Mouse (Mus musculus) ovary, postnatal 10 days (tissue): ENCODE measurements around the gene Mgat5.

Experiments used
- DNase-seq: peaks from one replicate; pipeline ENCODE4 v3.0.0; 2022; ENCODE audit warnings: low spot score

Gene Mgat5

DNA sequence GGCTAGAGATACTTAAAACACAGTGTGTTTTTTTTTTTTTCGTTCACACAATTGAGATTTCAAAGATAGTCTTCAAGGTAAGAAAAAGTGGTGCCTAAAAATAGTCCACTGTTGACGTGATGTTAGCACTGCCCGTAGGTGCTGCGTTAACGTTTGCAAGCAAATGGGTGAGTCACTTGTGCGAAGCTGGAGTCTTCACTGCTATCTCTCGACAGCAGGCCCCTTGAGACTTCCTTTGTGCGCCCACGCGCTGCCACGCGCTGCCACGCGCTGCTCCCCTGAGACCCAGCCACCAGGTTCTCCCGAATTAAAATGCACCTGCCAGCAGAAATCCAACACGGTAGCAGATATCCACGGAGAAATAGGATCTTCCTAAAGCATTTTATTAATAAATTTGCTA, 295.9 kb downstream of the Mgat5 start:
- DNase-seq = no peak

DNA sequence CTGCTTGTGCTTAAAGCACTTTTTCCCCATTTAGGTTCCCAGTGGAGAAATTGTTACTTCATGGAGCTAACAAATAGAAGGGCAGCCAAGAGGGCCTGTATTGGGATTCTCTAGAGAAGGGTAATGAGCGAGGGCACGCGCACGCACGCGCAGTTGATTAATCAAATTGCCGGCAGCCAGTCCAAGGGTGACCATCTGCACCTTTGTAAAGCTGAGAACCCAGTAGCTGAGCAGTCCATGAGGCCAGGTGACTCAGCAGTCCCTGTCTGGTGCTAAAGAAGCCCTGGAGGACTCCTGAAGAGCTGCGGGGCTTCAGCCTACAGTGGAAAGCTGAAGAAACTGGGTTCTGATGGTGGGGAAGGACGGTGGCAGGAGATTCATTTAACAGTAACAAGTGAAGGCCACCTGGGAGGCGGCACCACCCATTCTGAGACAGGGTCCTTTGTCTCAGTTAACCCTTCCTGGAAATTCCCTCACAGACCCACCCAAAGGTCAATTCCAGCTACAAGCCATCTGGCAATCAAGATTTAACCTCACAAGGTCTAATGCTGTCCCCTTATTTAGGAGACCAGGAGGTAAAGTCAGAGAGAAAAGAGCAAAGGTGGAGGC, 302.3 kb downstream of the Mgat5 start:
- no peak for DNase-seq

DNA sequence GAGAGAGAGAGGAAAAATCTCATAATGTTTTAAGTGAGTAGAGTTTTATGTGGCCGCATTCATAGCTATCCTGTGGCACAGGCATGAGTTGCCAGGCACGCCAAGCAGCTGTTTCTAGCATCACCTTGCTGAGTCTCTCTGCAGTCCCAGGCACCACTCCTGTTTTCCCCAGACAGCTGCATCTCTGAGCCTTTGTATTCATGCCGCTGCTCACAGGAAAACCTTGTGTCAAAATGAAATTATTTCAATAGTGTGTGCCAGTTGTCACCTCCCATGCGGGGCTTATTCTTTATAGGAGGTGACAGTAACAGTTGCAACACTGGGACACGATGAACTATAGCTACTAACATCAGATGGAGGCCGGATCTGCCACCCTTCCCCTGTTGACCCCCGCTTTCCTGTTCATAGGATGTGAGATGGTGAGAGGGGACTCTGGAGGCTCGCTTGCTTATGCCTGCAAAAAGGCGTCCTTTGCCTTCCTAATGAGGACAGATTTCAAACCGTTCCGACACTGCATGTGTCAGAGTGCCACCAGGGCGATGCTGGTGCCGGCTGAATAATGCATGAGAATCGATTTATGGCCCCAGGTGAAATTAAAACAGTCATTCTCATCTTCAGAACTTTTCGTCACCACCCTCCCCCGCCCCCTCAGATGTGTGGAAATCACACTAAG, 303.4 kb downstream of the Mgat5 start:
- DNase-seq = no peak

DNA sequence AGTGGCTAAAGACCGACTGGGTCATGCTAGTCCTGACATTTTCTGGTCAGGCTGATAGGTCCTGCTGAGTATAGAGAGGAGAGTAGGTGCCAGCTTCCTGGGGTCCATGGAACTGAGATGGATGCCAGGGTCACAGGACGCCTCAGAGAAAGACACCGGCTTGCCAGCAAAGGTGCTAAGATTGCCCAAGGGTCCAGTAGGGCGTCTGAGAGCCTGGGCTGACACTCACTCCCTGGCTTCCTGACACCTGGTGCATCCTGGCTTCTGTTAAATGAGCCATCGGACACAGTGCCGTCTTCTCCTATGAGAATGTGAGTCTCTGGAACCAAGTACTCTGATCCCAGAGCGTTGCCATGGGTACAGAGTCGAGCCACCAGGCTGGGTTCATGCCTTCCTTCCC, 304.1 kb downstream of the Mgat5 start:
- no peak for DNase-seq

DNA sequence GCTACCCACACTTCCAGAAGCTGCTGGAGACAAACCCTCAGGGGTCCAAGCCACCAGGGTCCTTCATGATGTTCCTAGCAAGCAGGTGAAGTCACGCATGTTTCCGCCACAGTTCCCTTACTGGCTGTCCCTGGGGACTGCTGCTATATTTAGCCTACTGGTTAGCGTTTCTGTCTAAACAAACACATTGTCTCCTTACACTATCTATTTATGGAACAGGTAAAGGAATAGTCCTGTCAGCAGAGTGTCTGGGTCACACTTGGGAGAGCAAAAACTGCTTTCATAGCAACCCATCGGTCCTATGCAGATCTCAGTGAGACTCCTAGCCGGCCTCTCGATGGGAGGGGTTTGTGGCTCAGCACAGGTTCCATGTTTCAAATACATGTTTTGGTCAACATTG, 306.5 kb downstream of the Mgat5 start:
- DNase-seq = no peak

DNA sequence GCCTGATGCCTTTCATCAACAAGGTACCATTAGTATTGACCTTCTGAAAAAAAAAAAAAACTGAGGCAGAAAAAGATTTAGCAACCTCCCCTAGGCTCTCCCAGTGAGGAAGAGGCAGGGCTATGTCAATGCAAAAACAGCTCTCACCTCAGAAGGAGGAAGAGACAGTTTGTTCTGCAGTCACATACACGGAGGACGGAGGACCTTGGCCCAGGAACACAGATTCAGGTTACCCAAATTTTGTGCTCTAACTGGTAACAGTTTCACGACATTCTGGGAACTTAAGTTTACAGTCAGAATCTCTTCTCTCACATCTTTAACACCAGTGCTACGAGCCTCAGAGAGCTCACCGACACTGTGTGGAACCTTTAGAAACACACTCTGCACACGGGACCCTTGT, 307.9 kb downstream of the Mgat5 start:
- no peak for DNase-seq

DNA sequence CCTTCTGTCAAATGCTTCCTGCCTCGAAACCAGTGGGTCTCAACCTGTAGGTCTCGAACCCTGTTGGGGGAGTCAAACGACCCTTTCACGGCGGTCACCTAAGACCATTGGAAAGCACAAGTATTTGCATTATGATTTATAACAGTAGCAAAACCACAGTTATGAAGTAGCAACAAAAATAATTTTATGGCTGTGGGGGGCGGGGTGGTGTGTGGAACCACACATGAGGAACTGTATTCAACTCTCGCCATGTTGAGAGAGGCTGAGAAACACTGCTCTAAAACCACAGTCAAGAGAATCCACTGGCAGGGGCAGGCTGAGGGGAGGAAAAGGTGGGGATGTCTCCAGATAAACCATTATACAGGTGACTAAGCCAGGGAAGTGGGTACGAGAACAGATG, 308.3 kb downstream of the Mgat5 start:
- no peak for DNase-seq

DNA sequence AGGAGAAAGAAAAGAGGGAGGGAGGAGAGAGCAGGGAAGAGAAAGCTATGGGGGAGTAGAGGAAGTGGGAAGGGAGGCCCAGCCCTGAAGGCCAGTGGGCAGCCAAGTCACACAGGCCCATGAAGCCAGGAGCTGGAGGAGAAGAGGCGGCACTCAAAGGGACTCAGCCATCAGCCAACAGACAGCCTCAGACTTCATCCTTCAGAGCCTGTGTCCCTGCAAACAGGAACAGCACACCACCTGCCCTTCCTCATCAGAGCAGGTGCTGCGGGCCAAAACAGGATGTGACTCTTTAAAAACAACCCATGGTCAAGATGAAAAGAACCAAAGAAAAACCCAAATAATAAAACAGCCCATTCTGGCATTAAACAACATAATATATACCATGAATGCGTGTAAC, 308.8 kb downstream of the Mgat5 start:
- DNase-seq = no peak

DNA sequence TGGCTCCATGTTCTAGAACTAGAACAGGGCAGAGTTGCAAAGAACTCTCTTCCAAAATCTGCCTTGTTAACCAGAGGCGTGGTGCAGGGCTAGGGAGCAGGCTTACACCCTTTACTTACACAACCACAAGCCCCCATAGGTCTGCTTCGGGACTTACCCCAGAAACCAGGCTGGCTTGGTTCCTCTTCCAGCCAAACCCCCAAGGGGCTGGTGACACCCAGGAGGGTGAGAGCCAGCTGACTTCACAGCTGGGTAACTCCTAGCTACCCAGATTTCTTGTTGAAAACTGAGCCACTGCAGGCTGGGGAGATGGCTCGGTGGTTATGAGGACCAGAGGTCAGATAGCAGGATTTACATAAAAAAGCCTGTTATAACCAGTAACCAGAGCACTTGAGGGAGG, 309.7 kb downstream of the Mgat5 start:
- DNase-seq = no peak

DNA sequence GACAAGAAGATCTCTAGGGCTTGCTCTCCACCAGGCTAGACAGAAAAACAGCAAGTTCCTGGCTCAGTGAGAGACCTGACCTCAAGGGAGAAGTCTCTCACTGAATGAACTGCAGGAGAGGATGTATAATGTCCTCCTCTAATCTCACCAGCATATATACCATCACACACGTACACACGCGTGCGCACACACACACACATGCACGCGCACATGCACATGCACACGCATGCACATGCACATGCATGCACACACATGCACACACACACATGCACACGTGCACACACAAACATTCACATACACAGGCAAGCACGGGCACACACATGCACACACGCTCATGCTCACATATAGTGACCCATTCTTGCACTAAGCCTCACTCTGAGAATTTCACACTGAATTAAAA, 310.1 kb downstream of the Mgat5 start:
- no peak for DNase-seq

DNA sequence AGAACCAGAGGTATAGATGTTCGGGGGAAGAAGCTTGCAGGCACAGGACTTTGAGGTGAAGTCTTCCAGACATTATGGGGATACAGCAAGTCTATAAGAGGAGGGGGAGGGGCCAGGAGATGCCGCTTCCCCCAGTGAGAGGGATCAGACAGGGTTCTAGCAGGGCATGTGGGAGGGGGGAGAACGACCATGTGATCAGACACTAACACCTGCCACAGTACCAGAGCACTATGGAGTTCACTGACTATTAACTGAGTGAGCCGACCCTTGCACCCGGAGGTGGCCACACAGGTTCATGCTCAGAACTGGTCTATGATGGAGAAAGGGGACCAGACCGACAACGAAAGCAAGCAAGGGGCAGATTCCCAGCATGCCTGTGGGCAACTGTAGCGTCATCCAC, 318.5 kb downstream of the Mgat5 start:
- DNase-seq = no peak

DNA sequence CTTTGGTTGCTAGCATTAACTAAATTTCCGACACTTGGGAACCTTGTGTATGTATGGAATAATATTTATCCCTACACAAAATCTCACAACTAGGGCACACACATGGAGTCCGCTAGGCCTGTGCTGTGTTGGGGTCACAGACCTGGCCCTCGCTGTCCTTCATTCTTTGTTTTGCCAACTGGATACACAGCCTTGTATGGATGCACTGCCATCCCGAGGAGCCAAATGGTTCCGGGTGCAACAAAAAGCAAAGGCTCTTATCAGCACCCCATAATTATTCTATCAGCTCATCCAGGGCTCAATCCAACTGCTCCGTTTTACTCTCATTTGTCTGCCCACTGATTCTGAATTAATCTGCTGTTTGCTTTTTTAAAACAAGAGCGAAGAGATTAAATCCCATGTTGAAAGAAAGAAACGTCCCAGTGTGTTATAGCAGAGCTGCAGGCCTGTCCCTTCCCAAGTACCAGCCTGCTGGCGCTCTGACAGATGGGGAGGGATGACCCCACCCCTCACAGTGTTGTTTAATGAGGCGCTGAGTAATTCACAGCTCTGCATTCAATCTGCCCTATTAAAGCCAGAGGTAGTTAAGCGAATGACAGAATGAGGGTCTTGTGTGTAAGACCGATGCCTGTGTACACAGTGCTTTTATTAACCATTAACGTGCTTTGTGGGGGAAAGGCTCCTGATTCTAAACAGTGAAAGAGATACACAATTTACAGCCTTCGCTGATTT, 326.2 kb downstream of the Mgat5 start:
- no peak for DNase-seq

DNA sequence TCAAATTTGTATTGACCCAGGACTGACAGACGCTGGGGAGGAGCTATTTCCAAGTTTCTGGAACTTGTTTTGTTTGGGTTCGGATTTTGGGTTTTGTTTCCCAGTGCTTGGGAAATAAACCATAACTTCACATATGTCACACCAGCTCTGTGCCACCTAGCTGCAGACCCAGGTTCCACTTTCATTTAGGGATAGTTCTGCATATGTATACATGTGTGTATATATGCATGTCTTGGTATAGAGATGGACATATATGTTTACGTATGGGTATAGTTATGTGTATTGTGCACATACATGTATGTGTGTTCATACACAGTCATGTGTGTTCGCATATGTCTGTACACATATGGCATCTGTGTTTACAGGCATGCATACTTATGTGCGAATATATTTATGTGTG, 326.9 kb downstream of the Mgat5 start:
- no peak for DNase-seq

DNA sequence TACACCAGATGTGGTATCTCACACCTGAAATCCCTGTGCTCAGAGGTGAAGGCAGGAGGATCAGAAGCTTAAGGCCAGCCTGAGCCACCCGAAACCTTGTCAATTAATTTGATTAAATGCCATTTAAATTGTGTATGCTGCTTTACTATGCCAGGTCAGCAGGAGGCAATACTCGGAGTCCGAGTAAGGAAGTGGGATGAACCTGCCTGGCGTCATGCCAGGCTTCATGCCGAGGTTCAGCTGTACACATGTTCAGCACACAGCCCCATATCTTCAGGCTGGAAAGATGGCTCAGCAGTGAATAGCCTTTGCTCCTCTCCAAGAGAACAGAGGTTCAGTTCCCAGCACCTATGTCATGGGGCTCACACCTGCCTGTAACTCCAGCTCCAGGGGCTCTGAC, 331.6 kb downstream of the Mgat5 start:
- no peak for DNase-seq

DNA sequence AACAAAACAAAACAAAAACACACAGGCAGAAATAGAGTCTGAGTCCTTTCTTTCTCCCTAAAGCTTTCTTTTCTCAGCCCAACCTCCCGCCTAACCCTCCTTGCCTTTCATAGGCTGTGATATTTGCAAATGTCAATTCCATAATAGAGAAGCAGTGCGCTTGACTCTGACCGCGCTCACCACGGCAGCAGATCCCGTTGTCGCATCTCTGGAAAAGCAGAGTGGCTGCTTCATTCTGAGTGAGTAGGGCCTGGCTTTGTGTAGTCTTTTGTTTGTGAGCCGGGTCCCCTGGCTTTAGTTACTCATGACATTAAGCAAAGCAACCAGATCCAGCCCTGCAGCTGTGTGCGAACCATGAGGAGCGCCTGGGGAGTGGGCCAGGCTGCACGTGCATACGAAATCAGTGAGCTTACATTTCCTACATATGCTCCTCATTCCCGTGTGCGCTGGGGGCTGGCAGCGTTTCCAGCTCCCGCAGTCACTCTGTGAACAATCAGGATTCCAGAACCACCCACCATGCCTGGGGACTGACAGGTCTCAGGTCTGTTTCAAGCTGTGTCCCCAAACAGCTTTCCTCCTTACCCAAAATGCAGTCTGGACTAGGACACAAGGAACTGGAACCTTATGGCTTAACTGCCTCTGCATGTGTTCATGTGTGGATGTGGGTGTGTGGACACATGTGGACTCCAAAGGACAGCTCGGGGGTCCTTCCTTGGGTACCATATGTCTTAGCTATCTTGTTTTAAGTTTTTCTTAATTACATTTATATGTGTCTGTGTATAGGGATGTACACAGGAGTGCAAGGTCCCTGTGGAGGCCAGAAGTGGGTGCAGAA, 332.6 kb downstream of the Mgat5 start:
- no peak for DNase-seq
